Mouse (Mus musculus) intestine, embryonic 15.5 days (tissue): Measurements from ENCODE around the gene Riok2. TPM values are rescaled to one million over a fixed set of nuclear protein-coding genes. Genes with fewer than 3 reads are reported as not detected.

Experiments used
- ATAC-seq: fragments of 200-750 bp; cut with Nextera tagmentation; 2 replicates; pipeline ENCODE4 v1.8.0; 2017; ENCODE audit warnings: moderate TSS enrichment, moderate library complexity
- H3K27ac ChIP-seq: fragments of 300-500 bp; sonication (generic); 2 replicates; pipeline ENCODE4 v1.5.1; 2015; ENCODE audit warnings: mild to moderate bottlenecking, inconsistent platforms
- H3K27me3 ChIP-seq: fragments of 300-500 bp; sonication (generic); replicated peaks from 2 replicates; pipeline ENCODE4 v1.6.1; 2015; ENCODE audit warnings: inconsistent platforms
- H3K36me3 ChIP-seq: fragments of 300-500 bp; sonication (generic); 2 replicates; pipeline ENCODE4 v1.6.1; 2015; ENCODE audit warnings: inconsistent platforms
- H3K4me1 ChIP-seq: fragments of 300-500 bp; sonication (generic); replicated peaks from 2 replicates; pipeline ENCODE4 v1.6.1; 2015; ENCODE audit warnings: inconsistent platforms
- H3K4me2 ChIP-seq: fragments of 300-500 bp; sonication (generic); replicated peaks from 2 replicates; pipeline ENCODE4 v1.6.1; 2015; ENCODE audit warnings: mild to moderate bottlenecking, inconsistent platforms
- H3K4me3 ChIP-seq: fragments of 300-500 bp; sonication (generic); replicated peaks from 2 replicates; pipeline ENCODE4 v1.5.1; 2015; ENCODE audit warnings: inconsistent platforms
- H3K9ac ChIP-seq: fragments of 300-500 bp; sonication (generic); 2 replicates; pipeline ENCODE4 v1.6.1; 2015; ENCODE audit warnings: inconsistent platforms
- H3K9me3 ChIP-seq: fragments of 300-500 bp; sonication (generic); 2 replicates; pipeline ENCODE4 v1.6.1; 2016; ENCODE audit warnings: inconsistent platforms
- WGBS: fragments of 180-500 bp; shearing (Covaris S2); methylation state at CpG from one replicate; pipeline ENCODE4 v1.1.7; 2015; 5-methylcytosine and 5-hydroxymethylcytosine counted together
- polyA plus RNA-seq: library from polyadenylated mRNA; unstranded; fragments of >200 nt; fragmentation: Nextera tagmentation; extraction: Ambion mirVana; gene quantifications from 2 replicates; pipeline ENCODE4 v1.2.1, GENCODE M21; 2015

Gene Riok2
- polyA plus RNA-seq, 1 experiment from 2014 or later: 30.0 TPM

- no peak for ATAC-seq
- H3K4me2 ChIP-seq: no peak overlapping the region
- no peaks in the 10 kb centered on the region for H3K36me3 ChIP-seq
- H3K4me3 ChIP-seq: no peak overlapping the region
- no peaks in the 10 kb centered on the region for H3K27me3 ChIP-seq
- no peaks in the 10 kb centered on the region for H3K4me1 ChIP-seq
- no peak overlapping the region for H3K9ac ChIP-seq
- H3K27ac ChIP-seq: no peak overlapping the region
- H3K9me3 ChIP-seq: no peaks in the 10 kb centered on the region
- 67% methylated on average over 2 of the region's 2 CpGs for WGBS
Observed at GRCm38 (mm10) chr17:17411443-17411842, 37.3 kb downstream of the Riok2 start.

- 89% methylated on average over 2 of the region's 2 CpGs for WGBS
- Histone ChIP-seq H3K36me3 (no peaks in the 10 kb centered on the region), H3K4me3 (no peak overlapping the region), H3K4me1 (no peaks in the 10 kb centered on the region), H3K9me3 (no peaks in the 10 kb centered on the region), H3K27ac (no peak overlapping the region), H3K9ac (no peak overlapping the region), H3K27me3 (no peaks in the 10 kb centered on the region), H3K4me2 (no peak overlapping the region)
- ATAC-seq: no peak
Observed at GRCm38 (mm10) chr17:17412176-17412575, 38.1 kb downstream of the Riok2 start.

- no peak for ATAC-seq
- Histone ChIP-seq H3K4me2 (no peak overlapping the region), H3K9me3 (no peaks in the 10 kb centered on the region), H3K4me1 (no peaks in the 10 kb centered on the region), H3K36me3 (no peaks in the 10 kb centered on the region), H3K27ac (no peak overlapping the region), H3K9ac (no peak overlapping the region), H3K4me3 (no peak overlapping the region), H3K27me3 (no peaks in the 10 kb centered on the region)
- 89% methylated on average over 3 of the region's 3 CpGs for WGBS
Observed at GRCm38 (mm10) chr17:17414206-17414605, 40.1 kb downstream of the Riok2 start.

GRCm38 (mm10) chr17:17424609-17425307, 50.6 kb downstream of the Riok2 start:
- no peak overlapping the region for H3K9ac ChIP-seq
- no peak overlapping the region for H3K4me3 ChIP-seq
- WGBS: 51% methylated on average over 4 of the region's 4 CpGs
- no peaks in the 10 kb centered on the region for H3K36me3 ChIP-seq
- no peak for ATAC-seq
- no peaks in the 10 kb centered on the region for H3K27me3 ChIP-seq
- H3K4me1 ChIP-seq: no peaks in the 10 kb centered on the region
- no peak overlapping the region for H3K27ac ChIP-seq
- H3K9me3 ChIP-seq: no peaks in the 10 kb centered on the region
- no peak overlapping the region for H3K4me2 ChIP-seq

- H3K4me3 ChIP-seq: no peak overlapping the region
- H3K27ac ChIP-seq: no peak overlapping the region
- H3K27me3 ChIP-seq: no peaks in the 10 kb centered on the region
- no peaks in the 10 kb centered on the region for H3K4me1 ChIP-seq
- H3K9me3 ChIP-seq: no peaks in the 10 kb centered on the region
- no peak for ATAC-seq
- H3K4me2 ChIP-seq: no peak overlapping the region
- H3K36me3 ChIP-seq: no peaks in the 10 kb centered on the region
- 76% methylated on average over 4 of the region's 4 CpGs for WGBS
- no peak overlapping the region for H3K9ac ChIP-seq
Observed at GRCm38 (mm10) chr17:17425308-17425813, 51.3 kb downstream of the Riok2 start.

GRCm38 (mm10) chr17:17425906-17426305, 51.8 kb downstream of the Riok2 start:
- H3K36me3 ChIP-seq: no peaks in the 10 kb centered on the region
- 37% methylated on average over 3 of the region's 3 CpGs for WGBS
- H3K4me1 ChIP-seq: no peaks in the 10 kb centered on the region
- no peaks in the 10 kb centered on the region for H3K27me3 ChIP-seq
- no peak overlapping the region for H3K27ac ChIP-seq
- H3K4me3 ChIP-seq: no peak overlapping the region
- no peak overlapping the region for H3K9ac ChIP-seq
- ATAC-seq: no peak
- H3K9me3 ChIP-seq: no peaks in the 10 kb centered on the region
- no peak overlapping the region for H3K4me2 ChIP-seq

GRCm38 (mm10) chr17:17428888-17429287, 54.8 kb downstream of the Riok2 start:
- Histone ChIP-seq H3K4me2 (no peak overlapping the region), H3K36me3 (no peaks in the 10 kb centered on the region), H3K9me3 (no peaks in the 10 kb centered on the region), H3K27me3 (no peaks in the 10 kb centered on the region), H3K27ac (no peak overlapping the region), H3K4me1 (no peaks in the 10 kb centered on the region), H3K4me3 (no peak overlapping the region), H3K9ac (no peak overlapping the region)
- 55% methylated on average over 2 of the region's 2 CpGs for WGBS
- ATAC-seq: no peak

GRCm38 (mm10) chr17:17433679-17434078, 59.6 kb downstream of the Riok2 start:
- ATAC-seq: no peak
- H3K4me3 ChIP-seq: no peak overlapping the region
- no peak overlapping the region for H3K27ac ChIP-seq
- H3K36me3 ChIP-seq: no peaks in the 10 kb centered on the region
- no peaks in the 10 kb centered on the region for H3K9me3 ChIP-seq
- H3K4me2 ChIP-seq: no peak overlapping the region
- H3K4me1 ChIP-seq: no peaks in the 10 kb centered on the region
- WGBS: 82% methylated on average over 4 of the region's 4 CpGs
- no peak overlapping the region for H3K9ac ChIP-seq
- no peaks in the 10 kb centered on the region for H3K27me3 ChIP-seq

- no peaks in the 10 kb centered on the region for H3K27me3 ChIP-seq
Observed at GRCm38 (mm10) chr17:17438576-17439191, 64.6 kb downstream of the Riok2 start.

GRCm38 (mm10) chr17:17441876-17442498, 67.9 kb downstream of the Riok2 start:
- 53% methylated on average over 4 of the region's 4 CpGs for WGBS

More at GRCm38 (mm10) chr17:17438576-17439191, 64.6 kb downstream of the Riok2 start:
- no peak for ATAC-seq
- Histone ChIP-seq H3K36me3 (no peaks in the 10 kb centered on the region), H3K4me1 (no peaks in the 10 kb centered on the region), H3K27ac (no peak overlapping the region), H3K4me2 (no peak overlapping the region), H3K9ac (no peak overlapping the region), H3K4me3 (no peak overlapping the region), H3K9me3 (no peaks in the 10 kb centered on the region)

GRCm38 (mm10) chr17:17444297-17444886, 70.3 kb downstream of the Riok2 start:
- no peak overlapping the region for H3K4me3 ChIP-seq
- no peak for ATAC-seq
- WGBS: 61% methylated on average over 3 of the region's 3 CpGs
- no peak overlapping the region for H3K27ac ChIP-seq
- no peaks in the 10 kb centered on the region for H3K27me3 ChIP-seq
- no peaks in the 10 kb centered on the region for H3K36me3 ChIP-seq
- H3K4me1 ChIP-seq: peaks cover 6% of the 10 kb centered on the region; the same call in 1 of the 2 replicates
- no peak overlapping the region for H3K9ac ChIP-seq
- H3K9me3 ChIP-seq: no peaks in the 10 kb centered on the region
- no peak overlapping the region for H3K4me2 ChIP-seq

More at GRCm38 (mm10) chr17:17441876-17442498, 67.9 kb downstream of the Riok2 start:
- ATAC-seq: no peak
- H3K27ac ChIP-seq: no peak overlapping the region
- no peaks in the 10 kb centered on the region for H3K36me3 ChIP-seq
- H3K9me3 ChIP-seq: no peaks in the 10 kb centered on the region
- H3K9ac ChIP-seq: no peak overlapping the region
- H3K4me2 ChIP-seq: no peak overlapping the region
- no peaks in the 10 kb centered on the region for H3K27me3 ChIP-seq
- H3K4me1 ChIP-seq: no peaks in the 10 kb centered on the region
- no peak overlapping the region for H3K4me3 ChIP-seq
